Mouse (Mus musculus): ENCODE data around the gene Olfr464. TPM values are rescaled to one million over a fixed set of nuclear protein-coding genes. Genes with fewer than 3 reads are reported as not detected.
"Not testable (repeated sequence)": the region's sequence is repeated elsewhere in the genome, so short reads cannot be mapped to it uniquely, and the experiment has no call there.

Olfr464 gene
- polyA plus RNA-seq, 1 experiment = not detected

DNA sequence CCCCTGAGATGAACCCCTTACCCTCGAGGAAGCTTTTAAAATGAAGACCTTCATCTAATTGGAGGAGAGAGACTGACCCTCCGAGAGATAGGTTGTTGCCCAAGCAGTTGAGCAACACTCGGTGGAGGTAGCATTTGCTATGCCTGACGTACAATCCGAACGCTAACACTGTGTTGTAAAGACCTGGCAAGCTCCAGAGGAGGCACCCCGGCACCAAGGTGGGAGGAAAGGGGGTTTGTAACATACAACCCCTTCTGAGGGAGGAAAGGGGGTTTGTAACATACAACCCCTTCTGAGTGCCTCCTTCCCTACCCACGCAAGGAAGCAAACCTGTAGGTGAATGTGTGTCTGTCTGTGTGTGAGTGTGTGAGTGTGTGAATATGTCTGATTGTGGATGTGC lies 49.0 kb downstream of the Olfr464 start:
- no peak overlapping the region for H3K27ac ChIP-seq (ENCODE audit: insufficient read depth, low read depth, low read length)
- no peak for TF ChIP-seq POLR2A (IDR thresholded peaks at IDR 0.05; ENCODE audit: borderline replicate concordance, low read depth, low read length)
- TF ChIP-seq CTCF (IDR thresholded peaks at IDR 0.05; ENCODE audit: low read depth, low read length) = no peak
- no peaks in the 10 kb centered on the region for H3K4me1 ChIP-seq (ENCODE audit: control insufficient read depth, insufficient read depth, low read length)
- H3K4me3 ChIP-seq (ENCODE audit: insufficient read depth, low read length) = no peak overlapping the region

DNA sequence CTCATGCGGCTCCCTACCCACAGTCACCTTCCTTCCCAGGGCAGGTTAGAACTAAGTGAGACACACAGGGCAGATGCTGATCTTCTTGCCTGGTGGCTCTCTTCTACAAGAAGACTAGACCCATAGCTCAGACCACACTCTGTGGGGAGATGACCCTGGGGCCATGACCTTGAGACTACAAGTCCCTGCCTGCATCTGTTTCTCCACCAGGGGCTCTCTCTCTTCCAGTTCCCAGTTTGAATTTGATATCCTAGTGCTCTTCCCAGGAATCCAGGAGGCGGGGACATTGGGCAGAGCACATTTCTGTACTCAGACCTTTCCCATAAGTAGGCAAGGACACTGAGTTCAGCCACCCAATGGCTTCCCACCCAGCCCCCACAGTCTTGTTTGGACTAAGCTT lies 50.7 kb downstream of the Olfr464 start:
- Histone ChIP-seq H3K4me1 (ENCODE audit: control insufficient read depth, insufficient read depth, low read length) (no peaks in the 10 kb centered on the region), H3K4me3 (ENCODE audit: insufficient read depth, low read length) (no peak overlapping the region), H3K27ac (ENCODE audit: insufficient read depth, low read depth, low read length) (no peak overlapping the region)
- TF ChIP-seq POLR2A (IDR thresholded peaks at IDR 0.05; ENCODE audit: borderline replicate concordance, low read depth, low read length) (no peak), CTCF (IDR thresholded peaks at IDR 0.05; ENCODE audit: low read depth, low read length) (no peak)

DNA sequence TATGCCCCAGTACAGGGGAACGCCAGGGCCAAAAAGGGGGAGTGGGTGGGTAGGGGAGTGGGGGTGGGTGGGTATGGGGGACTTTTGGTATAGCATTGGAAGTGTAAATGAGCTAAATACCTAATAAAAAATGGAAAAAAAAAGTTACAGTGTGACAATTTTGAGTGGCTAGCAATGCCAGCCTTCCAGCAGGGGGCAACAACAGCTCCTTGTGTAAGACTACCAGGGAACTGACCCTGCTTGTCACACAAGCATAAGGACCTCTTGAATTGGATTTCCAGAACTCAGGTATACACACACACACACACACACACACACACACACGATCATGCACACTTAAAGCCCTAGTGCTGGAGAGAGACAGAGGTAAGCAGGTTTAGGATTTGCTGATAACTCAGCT lies 53.9 kb downstream of the Olfr464 start:
- not testable (repeated sequence) for H3K4me1 ChIP-seq (ENCODE audit: control insufficient read depth, insufficient read depth, low read length); H3K27ac ChIP-seq (ENCODE audit: insufficient read depth, low read depth, low read length); H3K4me3 ChIP-seq (ENCODE audit: insufficient read depth, low read length)

Other genes with a start within 250 kb of the Olfr464 start
- 136 and 142 TPM in 2 replicates for gene Supt4a, start 183.4 kb downstream of the Olfr464 start, polyA plus RNA-seq (2012; ENCODE audit: insufficient read depth, insufficient read length, missing spikeins)
- 2.6 and 2.9 TPM in 2 replicates for gene Tspoap1, start 160.4 kb downstream of the Olfr464 start, polyA plus RNA-seq (2012; ENCODE audit: insufficient read depth, insufficient read length, missing spikeins)
- 1.1 and 1.7 TPM in 2 replicates for gene Mpo, start 127.4 kb downstream of the Olfr464 start, polyA plus RNA-seq (2012; ENCODE audit: insufficient read depth, insufficient read length, missing spikeins)
- not detected in 2 replicates for gene Lpo, start 92.7 kb downstream of the Olfr464 start, polyA plus RNA-seq (2012; ENCODE audit: insufficient read depth, insufficient read length, missing spikeins)
- gene Mks1, start 67.8 kb downstream of the Olfr464 start, polyA plus RNA-seq (2012; ENCODE audit: insufficient read depth, insufficient read length, missing spikeins) = 4.7 and 6.3 TPM in 2 replicates
- not detected in 2 replicates for gene Epx, start 45.4 kb downstream of the Olfr464 start, polyA plus RNA-seq (2012; ENCODE audit: insufficient read depth, insufficient read length, missing spikeins)
- not detected in 2 replicates for gene Olfr462, start 28.7 kb downstream of the Olfr464 start, polyA plus RNA-seq (2012; ENCODE audit: insufficient read depth, insufficient read length, missing spikeins)
- gene Olfr463, start 23.6 kb downstream of the Olfr464 start, polyA plus RNA-seq (2012; ENCODE audit: insufficient read depth, insufficient read length, missing spikeins) = not detected in 2 replicates
- gene Dynll2, start 66.6 kb upstream of the Olfr464 start, polyA plus RNA-seq (2012; ENCODE audit: insufficient read depth, insufficient read length, missing spikeins) = 62.6 and 64.9 TPM in 2 replicates
- 142 and 144 TPM in 2 replicates for gene Srsf1, start 126.4 kb upstream of the Olfr464 start, polyA plus RNA-seq (2012; ENCODE audit: insufficient read depth, insufficient read length, missing spikeins)
- 25.1 and 29.7 TPM in 2 replicates for gene Vezf1, start 147.3 kb upstream of the Olfr464 start, polyA plus RNA-seq (2012; ENCODE audit: insufficient read depth, insufficient read length, missing spikeins)
- gene Cuedc1, start 177.1 kb upstream of the Olfr464 start, polyA plus RNA-seq (2012; ENCODE audit: insufficient read depth, insufficient read length, missing spikeins) = 9.7 and 13.1 TPM in 2 replicates

Data from bone marrow macrophage, adult 2 months (primary cell).